Mouse (Mus musculus): ENCODE measurements at regions not wholly inside any gene's neighbourhood (a gene's known extent, or its start where the extent isn't known, plus 50 kb on each side); places are given as distances from the start of the nearest gene placed in this dataset.

- TF ChIP-seq ZNF384 (IDR thresholded peaks at IDR 0.05; ENCODE audit: low read depth, low read length) (no peak), HCFC1 (IDR thresholded peaks at IDR 0.05; ENCODE audit: borderline replicate concordance, insufficient read depth, low read length) (no peak), CHD2 (IDR thresholded peaks at IDR 0.05; ENCODE audit: low read depth, low read length) (no peak), ZC3H11A (IDR thresholded peaks at IDR 0.05; ENCODE audit: borderline replicate concordance, low read depth, low read length) (no peak), MAFK (IDR thresholded peaks at IDR 0.05; ENCODE audit: insufficient read depth, low read depth, low read length) (no peak)
These were observed 155.3 kb downstream of the Fam169b start for GRCm38 (mm10) chr7:68428946-68429345.

All from ES-E14 (cell line).